Mouse (Mus musculus) liver, embryonic 15.5 days (tissue): ENCODE measurements around the gene Snx18. TPM values are rescaled to one million over a fixed set of nuclear protein-coding genes. Genes with fewer than 3 reads are reported as not detected.

Experiments
- ATAC-seq: fragments of 200-750 bp; cut with Nextera tagmentation; 2 replicates; pipeline ENCODE4 v1.8.0; 2017; ENCODE audit warnings: moderate number of reproducible peaks, mild to moderate bottlenecking, moderate library complexity; ENCODE audit not compliant: insufficient read depth
- H3K27ac ChIP-seq: fragments of 300-500 bp; sonication (generic); replicated peaks from 2 replicates; pipeline ENCODE4 v1.5.1; 2015; ENCODE audit warnings: mild to moderate bottlenecking, inconsistent platforms
- H3K27me3 ChIP-seq: fragments of 300-500 bp; sonication (generic); 2 replicates; pipeline ENCODE4 v1.6.1; 2015; ENCODE audit warnings: mild to moderate bottlenecking, inconsistent platforms
- H3K36me3 ChIP-seq: fragments of 300-500 bp; sonication (generic); replicated peaks from 2 replicates; pipeline ENCODE4 v1.6.1; 2015; ENCODE audit warnings: moderate library complexity, mild to moderate bottlenecking, inconsistent platforms
- H3K4me1 ChIP-seq: fragments of 300-500 bp; sonication (generic); replicated peaks from 2 replicates; pipeline ENCODE4 v1.6.1; 2015; ENCODE audit warnings: inconsistent platforms
- H3K4me2 ChIP-seq: fragments of 300-500 bp; sonication (generic); 2 replicates; pipeline ENCODE4 v1.6.1; 2015; ENCODE audit warnings: moderate library complexity, mild to moderate bottlenecking, inconsistent platforms
- H3K4me3 ChIP-seq: fragments of 300-500 bp; sonication (generic); replicated peaks from 2 replicates; pipeline ENCODE4 v1.5.1; 2015; ENCODE audit warnings: mild to moderate bottlenecking, inconsistent platforms
- H3K9ac ChIP-seq: fragments of 300-500 bp; sonication (generic); 2 replicates; pipeline ENCODE4 v1.6.1; 2015; ENCODE audit warnings: moderate library complexity, mild to moderate bottlenecking, inconsistent platforms
- H3K9me3 ChIP-seq: fragments of 300-500 bp; sonication (generic); replicated peaks from 2 replicates; pipeline ENCODE4 v1.6.1; 2016; ENCODE audit warnings: inconsistent platforms
- WGBS: fragments of 180-500 bp; shearing (Covaris S2); methylation state at CpG from one replicate; pipeline ENCODE4 v1.1.7; 2015; ENCODE audit warnings: mixed read lengths; ENCODE audit not compliant: insufficient replicate concordance; 5-methylcytosine and 5-hydroxymethylcytosine counted together
- polyA plus RNA-seq: library from polyadenylated mRNA; unstranded; fragments of >200 nt; fragmentation: Nextera tagmentation; extraction: Ambion mirVana; gene quantifications from 2 replicates; pipeline ENCODE4 v1.2.1, GENCODE M21; 2015

Gene Snx18
- 5.7 and 6.5 TPM in 2 replicates for polyA plus RNA-seq

DNA sequence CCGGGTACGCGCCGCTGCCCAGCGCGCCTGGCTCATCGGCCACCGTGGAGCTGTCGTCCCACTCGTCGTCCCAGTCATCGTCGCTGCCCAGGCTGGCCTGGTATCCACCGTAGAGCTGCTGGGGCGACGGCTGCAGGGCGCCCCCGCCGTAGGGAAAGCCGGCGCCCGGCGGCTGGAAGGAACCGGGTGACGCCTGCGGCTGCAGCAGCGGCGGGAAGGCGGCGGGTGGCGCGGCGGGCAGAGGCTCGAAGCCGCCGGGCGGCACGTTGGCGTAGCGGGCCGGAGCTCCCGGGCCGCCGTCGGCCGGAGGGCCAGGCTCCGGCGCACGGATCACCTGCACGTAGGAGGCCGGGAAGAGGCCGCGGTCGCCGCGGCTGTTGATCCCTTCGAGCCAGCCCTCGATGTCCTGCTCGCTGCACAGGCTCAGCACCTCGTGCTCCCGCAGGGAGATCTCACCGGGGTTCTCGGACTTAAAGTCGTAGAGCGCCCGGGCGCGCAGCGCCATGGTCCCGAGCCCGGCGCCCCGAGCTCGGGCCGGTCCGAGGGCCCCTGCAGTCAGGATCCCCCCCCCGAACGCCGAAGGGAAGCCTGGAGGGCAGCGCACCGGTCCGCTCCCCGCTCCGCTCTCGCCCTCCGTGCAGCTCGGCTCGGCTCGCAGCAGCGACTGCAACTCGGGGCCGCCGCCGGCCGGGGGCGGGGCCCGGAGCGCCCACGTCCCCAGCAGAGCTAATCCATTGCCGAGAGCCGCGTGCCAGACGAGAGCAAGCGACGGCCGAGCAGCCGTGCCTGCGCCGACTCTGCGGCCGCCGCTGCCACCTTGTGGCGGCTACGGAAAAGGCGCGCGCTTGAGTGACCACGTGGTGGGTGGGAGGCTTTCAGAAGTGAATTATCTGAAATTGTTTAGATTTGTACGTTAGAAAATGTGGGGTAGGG is at the start of gene Snx18:
Gene Snx18, minus strand, starts transcription at position 674 of the 933 bp plus-strand sequence.
- under 1% methylated on average over 111 of the region's 119 CpGs for WGBS
- Histone ChIP-seq H3K4me3 (peak within 1 kb of the TSS; percentile 71), H3K27ac (peak within 1 kb of the TSS; percentile 66), H3K27me3 (peaks cover 18% of the 10 kb centered on the region), H3K36me3 (no peaks in the 10 kb centered on the region), H3K9me3 (no peaks in the 10 kb centered on the region), H3K4me1 (peaks cover 53% of the 10 kb centered on the region), H3K4me2 (peak within 1 kb of the TSS; percentile 89), H3K9ac (peak within 1 kb of the TSS; percentile 74)
- peak; percentile 83 for ATAC-seq

DNA sequence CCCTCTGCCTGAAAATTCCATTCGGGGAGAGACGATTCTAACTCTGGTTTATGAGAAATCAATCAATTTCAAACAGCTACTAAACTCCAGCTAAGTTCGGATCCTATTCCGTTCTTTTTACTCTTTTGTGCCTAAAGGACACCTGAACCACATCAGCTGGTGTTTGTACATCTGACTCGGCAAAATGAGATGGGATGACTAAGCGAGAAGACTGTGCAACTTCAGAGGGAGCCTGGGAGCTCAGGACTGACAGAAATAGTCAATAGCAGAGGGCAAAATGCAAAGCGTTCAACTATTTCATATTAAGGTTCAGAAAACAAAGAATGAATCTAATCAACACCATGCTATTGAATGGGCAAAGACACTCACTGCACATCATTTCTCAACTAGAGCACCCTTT is 45.5 kb upstream of the Snx18 start:
- H3K27me3 ChIP-seq: no peaks in the 10 kb centered on the region
- no peak overlapping the region for H3K9ac ChIP-seq
- no peak overlapping the region for H3K27ac ChIP-seq
- no peak overlapping the region for H3K4me3 ChIP-seq
- H3K9me3 ChIP-seq: no peaks in the 10 kb centered on the region
- no peaks in the 10 kb centered on the region for H3K4me1 ChIP-seq
- WGBS: 63% methylated on average over 7 of the region's 7 CpGs
- H3K36me3 ChIP-seq: no peaks in the 10 kb centered on the region
- H3K4me2 ChIP-seq: no peak overlapping the region
- ATAC-seq: no peak

DNA sequence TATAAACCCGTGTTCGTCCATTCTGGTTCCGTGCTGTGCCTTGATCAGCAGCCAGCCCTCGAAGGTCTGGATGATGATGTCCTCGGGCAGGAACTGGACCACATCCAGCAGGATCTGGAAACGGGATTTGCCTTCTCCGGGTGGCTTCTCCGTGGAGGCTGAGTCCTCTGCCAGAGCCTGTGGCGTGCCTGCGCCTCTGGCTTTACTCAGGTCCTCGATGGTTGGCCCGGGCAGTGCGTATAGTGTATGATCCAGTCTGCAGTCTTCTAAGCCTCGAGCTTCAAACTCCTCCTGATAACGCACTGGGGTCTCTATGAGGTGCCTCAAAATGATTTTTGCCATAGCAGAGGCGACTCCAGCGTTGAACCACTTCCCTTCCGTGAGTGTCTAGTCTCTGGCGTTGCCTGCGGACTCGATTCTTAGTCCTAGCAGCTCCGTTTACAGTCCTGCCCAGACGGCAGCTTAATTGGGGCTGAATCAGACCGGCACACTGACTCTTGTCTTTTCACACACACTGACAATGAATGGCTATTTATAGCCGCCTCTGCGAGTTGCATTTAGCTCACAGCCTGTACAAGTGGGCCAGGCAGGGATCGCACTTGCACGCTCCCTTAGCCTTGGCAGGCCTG is 44.9 kb upstream of the Snx18 start, which contains the start of gene Hspb3:
Gene Hspb3, minus strand, starts transcription at position 526 of the 629 bp plus-strand sequence.
- Histone ChIP-seq H3K36me3 (no peaks in the 10 kb centered on the region), H3K27me3 (no peaks in the 10 kb centered on the region), H3K9ac (no peak within 1 kb of the TSS), H3K4me2 (no peak within 1 kb of the TSS), H3K9me3 (no peaks in the 10 kb centered on the region), H3K4me3 (no peak within 1 kb of the TSS), H3K27ac (no peak within 1 kb of the TSS), H3K4me1 (no peaks in the 10 kb centered on the region)
- WGBS: 59% methylated on average over 28 of the region's 28 CpGs
- ATAC-seq: no peak

DNA sequence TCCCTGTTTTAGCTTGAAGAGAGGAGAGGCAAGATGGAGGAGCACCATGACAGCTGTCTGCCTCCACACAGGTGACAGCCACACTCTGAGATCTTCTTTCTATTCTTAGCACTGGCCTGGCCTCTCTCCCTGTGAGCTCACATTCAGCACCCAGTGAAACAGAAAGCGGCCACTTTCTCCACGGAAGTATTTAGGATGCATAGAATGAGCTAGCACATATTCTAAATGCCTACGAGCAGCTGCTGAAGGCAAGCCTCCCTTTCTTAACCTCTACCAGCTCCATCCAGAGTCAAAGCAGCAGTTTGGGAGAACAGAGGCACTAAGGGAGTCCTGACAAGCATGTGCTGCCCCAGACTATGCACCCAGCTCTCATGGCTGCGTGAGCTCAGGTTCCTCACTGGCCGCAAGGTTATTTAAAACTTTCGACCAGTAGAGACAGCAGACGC is 43.5 kb upstream of the Snx18 start:
- no peaks in the 10 kb centered on the region for H3K27me3 ChIP-seq
- no peaks in the 10 kb centered on the region for H3K4me1 ChIP-seq
- no peak overlapping the region for H3K4me3 ChIP-seq
- WGBS: 66% methylated on average over 7 of the region's 7 CpGs
- H3K9ac ChIP-seq: no peak overlapping the region
- no peak overlapping the region for H3K4me2 ChIP-seq
- H3K36me3 ChIP-seq: no peaks in the 10 kb centered on the region
- H3K27ac ChIP-seq: no peak overlapping the region
- ATAC-seq: no peak
- no peaks in the 10 kb centered on the region for H3K9me3 ChIP-seq

DNA sequence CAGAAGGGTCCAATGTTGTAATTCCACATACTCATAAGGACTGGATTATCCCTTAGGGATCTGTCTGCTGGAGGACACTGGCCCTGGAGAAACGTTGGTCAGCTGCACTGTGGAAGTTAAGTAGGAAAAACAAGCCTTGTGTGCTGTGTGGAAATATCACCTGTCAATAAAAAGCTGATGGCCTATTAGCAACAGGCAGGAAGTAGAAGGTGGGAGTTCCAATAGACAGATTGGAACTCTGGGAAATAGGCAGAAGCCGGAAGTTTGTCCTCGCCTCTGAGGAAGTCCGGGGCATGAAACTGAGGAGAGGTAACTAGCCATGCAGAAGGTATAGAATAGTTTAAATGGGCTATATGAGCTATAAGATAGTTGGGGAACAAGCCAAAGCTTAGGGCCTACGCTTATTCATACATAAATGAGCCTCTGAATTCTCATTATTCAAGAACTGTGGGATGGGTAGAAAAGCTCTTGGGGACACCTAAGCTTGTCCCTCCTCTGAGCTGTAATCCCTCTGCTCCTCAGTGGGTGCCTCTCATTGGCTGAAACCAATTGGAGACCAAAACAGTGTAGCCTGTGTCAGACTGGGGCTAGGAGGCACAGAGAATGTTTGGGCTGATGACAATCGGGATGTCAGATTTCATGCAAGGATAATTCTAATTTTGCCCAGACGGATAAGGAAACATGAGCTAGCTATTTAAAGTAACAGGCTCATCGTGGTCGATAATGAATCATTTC is 42.4 kb upstream of the Snx18 start:
- Histone ChIP-seq H3K4me1 (no peaks in the 10 kb centered on the region), H3K9ac (no peak overlapping the region), H3K36me3 (no peaks in the 10 kb centered on the region), H3K4me3 (no peak overlapping the region), H3K9me3 (no peaks in the 10 kb centered on the region), H3K27me3 (no peaks in the 10 kb centered on the region), H3K4me2 (no peak overlapping the region), H3K27ac (no peak overlapping the region)
- WGBS: 65% methylated on average over 9 of the region's 9 CpGs
- no peak for ATAC-seq

DNA sequence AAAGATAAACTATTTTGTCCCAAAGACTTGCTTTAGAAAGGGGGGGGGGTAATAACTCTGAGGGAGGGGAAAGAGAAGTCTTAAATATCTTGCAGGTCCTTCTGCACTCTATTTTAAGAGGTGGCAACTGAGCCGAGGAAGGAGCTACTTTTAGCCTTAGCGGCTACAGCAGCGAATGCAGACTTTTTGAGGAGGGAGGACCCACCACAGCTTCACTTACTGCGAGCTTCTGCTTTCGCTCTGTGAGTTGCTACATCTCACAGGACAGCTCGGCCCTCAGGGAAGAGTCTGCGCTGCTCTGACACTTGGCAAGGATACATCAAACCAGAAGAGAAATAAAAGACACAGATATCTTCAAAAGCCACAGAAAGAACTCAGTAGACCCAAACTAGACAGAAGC is 38.8 kb upstream of the Snx18 start:
- WGBS: 47% methylated on average over 7 of the region's 7 CpGs
- H3K4me3 ChIP-seq: no peak overlapping the region
- H3K9me3 ChIP-seq: no peaks in the 10 kb centered on the region
- no peak overlapping the region for H3K4me2 ChIP-seq
- no peak overlapping the region for H3K27ac ChIP-seq
- ATAC-seq: no peak
- no peaks in the 10 kb centered on the region for H3K36me3 ChIP-seq
- H3K27me3 ChIP-seq: no peaks in the 10 kb centered on the region
- H3K9ac ChIP-seq: no peak overlapping the region
- H3K4me1 ChIP-seq: no peaks in the 10 kb centered on the region

DNA sequence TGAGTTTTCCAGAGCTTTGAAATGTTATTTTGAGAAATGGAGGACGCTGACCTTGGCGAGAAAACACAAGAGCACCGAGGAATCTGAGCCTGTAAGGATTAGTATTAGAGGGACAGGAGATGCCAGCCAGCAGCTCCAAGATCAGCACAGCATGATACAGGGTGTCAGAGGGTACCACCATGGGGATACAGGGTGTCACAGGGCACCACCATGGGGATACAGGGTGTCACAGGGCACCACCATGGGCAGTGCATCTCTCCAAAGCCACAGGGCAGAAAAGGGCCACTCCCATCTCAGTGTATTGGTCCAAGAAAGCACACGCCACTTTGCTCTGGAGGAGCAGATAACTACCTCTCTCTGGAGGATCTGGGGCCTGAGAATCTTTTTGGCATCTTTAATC is 38.3 kb upstream of the Snx18 start:
- H3K36me3 ChIP-seq: no peaks in the 10 kb centered on the region
- no peak overlapping the region for H3K4me3 ChIP-seq
- no peaks in the 10 kb centered on the region for H3K9me3 ChIP-seq
- H3K27me3 ChIP-seq: no peaks in the 10 kb centered on the region
- 61% methylated on average over 4 of the region's 4 CpGs for WGBS
- H3K9ac ChIP-seq: no peak overlapping the region
- no peaks in the 10 kb centered on the region for H3K4me1 ChIP-seq
- no peak for ATAC-seq
- H3K4me2 ChIP-seq: no peak overlapping the region
- no peak overlapping the region for H3K27ac ChIP-seq

DNA sequence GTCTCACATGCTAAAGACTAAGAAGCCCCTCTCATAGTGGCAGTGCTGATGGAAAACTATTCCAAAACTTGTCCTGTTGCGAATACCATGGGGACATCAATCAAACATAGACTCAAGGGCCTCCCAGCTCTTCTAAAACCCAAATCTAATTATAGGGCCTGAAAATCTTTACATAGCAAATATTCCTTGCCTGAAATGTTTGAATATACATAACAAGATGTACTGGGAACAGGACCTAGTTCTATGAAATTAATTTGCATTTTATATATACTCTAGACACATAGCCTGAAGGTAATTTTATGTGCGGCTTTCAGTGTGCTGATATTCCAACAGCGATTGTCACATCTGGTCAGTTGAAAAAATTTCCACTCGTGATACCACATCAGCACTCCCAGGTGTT is 37.1 kb upstream of the Snx18 start:
- H3K36me3 ChIP-seq: no peaks in the 10 kb centered on the region
- H3K27ac ChIP-seq: no peak overlapping the region
- 79% methylated on average over 4 of the region's 4 CpGs for WGBS
- no peak overlapping the region for H3K4me3 ChIP-seq
- no peak overlapping the region for H3K4me2 ChIP-seq
- H3K9me3 ChIP-seq: no peaks in the 10 kb centered on the region
- H3K4me1 ChIP-seq: no peaks in the 10 kb centered on the region
- no peak for ATAC-seq
- H3K27me3 ChIP-seq: no peaks in the 10 kb centered on the region
- H3K9ac ChIP-seq: no peak overlapping the region

DNA sequence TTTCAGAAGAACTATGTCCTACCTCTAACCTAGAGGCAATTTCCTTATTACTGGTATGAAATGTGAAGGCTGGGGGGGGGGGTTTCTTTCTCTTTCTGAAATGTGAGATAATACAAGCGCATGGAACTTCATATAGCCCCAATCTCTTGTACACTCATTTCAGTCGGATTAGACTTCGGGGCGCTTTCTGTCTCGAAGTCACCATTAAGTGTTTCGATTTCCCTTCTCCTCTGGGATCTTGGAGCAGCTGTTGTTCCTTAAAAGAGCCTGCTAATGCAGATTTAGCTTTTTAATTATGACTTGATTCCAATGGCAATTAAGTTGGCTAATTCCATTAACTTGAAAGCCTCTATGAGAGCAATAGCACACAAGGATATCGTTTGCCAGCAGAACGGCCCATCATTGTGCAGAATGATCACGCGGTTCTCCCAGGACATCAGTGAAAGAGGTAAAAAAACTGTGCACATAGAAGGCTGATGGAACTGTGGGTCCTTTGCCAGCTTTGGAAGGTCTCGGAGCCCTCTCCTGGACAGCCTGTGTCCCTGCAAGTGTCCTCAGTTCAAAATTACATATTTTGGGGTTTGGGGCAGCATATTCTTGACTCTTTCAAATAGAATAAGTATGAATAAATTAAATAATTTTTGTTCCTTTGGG is 22.7 kb upstream of the Snx18 start:
- Histone ChIP-seq H3K4me2 (no peak overlapping the region), H3K36me3 (no peaks in the 10 kb centered on the region), H3K4me1 (no peaks in the 10 kb centered on the region), H3K4me3 (no peak overlapping the region), H3K9ac (no peak overlapping the region), H3K27ac (no peak overlapping the region), H3K27me3 (no peaks in the 10 kb centered on the region), H3K9me3 (no peaks in the 10 kb centered on the region)
- WGBS: 71% methylated on average over 11 of the region's 11 CpGs
- no peak for ATAC-seq

DNA sequence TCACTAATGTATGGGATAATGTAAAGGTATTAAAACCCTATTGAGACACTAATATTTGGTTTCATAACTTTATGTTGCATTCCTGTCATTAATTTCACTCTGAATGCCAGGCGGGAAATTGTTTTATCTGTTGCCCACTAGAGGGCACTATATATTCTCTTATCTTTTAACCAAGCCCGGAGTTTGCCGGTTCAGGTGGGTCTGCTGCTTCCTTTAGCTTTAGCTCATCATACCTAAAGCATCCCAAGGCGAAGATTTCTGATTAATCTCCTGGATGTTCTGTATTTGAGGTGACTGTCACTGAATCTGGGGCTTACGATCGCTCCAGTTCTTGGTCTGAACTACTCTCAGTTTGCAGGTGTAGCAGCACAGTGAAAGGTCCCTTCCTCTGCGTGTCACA is 20.6 kb upstream of the Snx18 start:
- Histone ChIP-seq H3K4me2 (no peak overlapping the region), H3K4me3 (no peak overlapping the region), H3K36me3 (no peaks in the 10 kb centered on the region), H3K27ac (no peak overlapping the region), H3K4me1 (peaks cover 5% of the 10 kb centered on the region; the same call in 1 of the 2 replicates), H3K9ac (no peak overlapping the region), H3K27me3 (no peaks in the 10 kb centered on the region), H3K9me3 (no peaks in the 10 kb centered on the region)
- 14% methylated on average over 7 of the region's 7 CpGs for WGBS
- ATAC-seq: no peak
